Mouse (Mus musculus): ENCODE results near the gene Smim5.

Smim5 gene

GRCm38 (mm10) chr11:115894755-115895520, 4.8 kb upstream of the Smim5 start:
- in situ Hi-C loops (cut with MboI, MseI) = no loop called here

GRCm38 (mm10) chr11:115898446-115898845, 1.3 kb upstream of the Smim5 start:
- in situ Hi-C loops (cut with MboI, MseI) = no loop called here

GRCm38 (mm10) chr11:115898886-115899285, 880 bp upstream of the Smim5 start:
- in situ Hi-C loops (cut with MboI, MseI) = no loop called here

- in situ Hi-C loops (cut with MboI, MseI) = no loop called here
Measured at GRCm38 (mm10) chr11:115900561-115901337, 983 bp downstream of the Smim5 start.

GRCm38 (mm10) chr11:115901338-115902161, 1.8 kb downstream of the Smim5 start:
- in situ Hi-C loops (cut with MboI, MseI) = no loop called here

- in situ Hi-C loops (cut with MboI, MseI) = no loop called here
Measured at GRCm38 (mm10) chr11:115902177-115902576, 2.4 kb downstream of the Smim5 start.

- in situ Hi-C loops (cut with MboI, MseI) = no loop called here
Measured at GRCm38 (mm10) chr11:115902831-115903230, 3.1 kb downstream of the Smim5 start.

GRCm38 (mm10) chr11:115903384-115904230, 3.8 kb downstream of the Smim5 start:
- in situ Hi-C loops (cut with MboI, MseI) = no loop called here

GRCm38 (mm10) chr11:115904231-115904955, 4.6 kb downstream of the Smim5 start:
- in situ Hi-C loops (cut with MboI, MseI) = no loop called here

- in situ Hi-C loops (cut with MboI, MseI) = no loop called here
Measured at GRCm38 (mm10) chr11:115904956-115905790, 5.4 kb downstream of the Smim5 start.

- in situ Hi-C loops (cut with MboI, MseI) = no loop called here
Measured at GRCm38 (mm10) chr11:115906116-115906515, 6.3 kb downstream of the Smim5 start.

GRCm38 (mm10) chr11:115906521-115906920, 6.8 kb downstream of the Smim5 start:
- in situ Hi-C loops (cut with MboI, MseI) = no loop called here

- in situ Hi-C loops (cut with MboI, MseI) = no loop called here
Measured at GRCm38 (mm10) chr11:115911134-115911561, 11.4 kb downstream of the Smim5 start.

- in situ Hi-C loops (cut with MboI, MseI) = no loop called here
Measured at GRCm38 (mm10) chr11:115911632-115912376, 12.0 kb downstream of the Smim5 start, which contains the start of gene Smim6. Gene Smim6, plus strand, starts transcription at chr11:115912017.

- in situ Hi-C loops (cut with MboI, MseI) = no loop called here
Measured at GRCm38 (mm10) chr11:115916579-115916978, 16.8 kb downstream of the Smim5 start.

- in situ Hi-C loops (cut with MboI, MseI) = no loop called here
Measured at GRCm38 (mm10) chr11:115918637-115919036, 18.9 kb downstream of the Smim5 start.

- in situ Hi-C loops (cut with MboI, MseI) = no loop called here
Measured at GRCm38 (mm10) chr11:115919073-115919472, 19.3 kb downstream of the Smim5 start.

GRCm38 (mm10) chr11:115920110-115920818, 20.5 kb downstream of the Smim5 start:
- in situ Hi-C loops (cut with MboI, MseI) = no loop called here
